Mouse (Mus musculus) neutrophil, adult 65 days (primary cell): Measurements from ENCODE around the gene Apol6. TPM values are rescaled to one million over a fixed set of nuclear protein-coding genes. Genes with fewer than 3 reads are reported as not detected.

Experiments
- total RNA-seq: library from RNA; stranded (reverse); gene quantifications from 2 replicates; pipeline ENCODE4 v1.2.4, GENCODE M21; 2023

Gene Apol6
- total RNA-seq, result not detected in 2 replicates

DNA sequence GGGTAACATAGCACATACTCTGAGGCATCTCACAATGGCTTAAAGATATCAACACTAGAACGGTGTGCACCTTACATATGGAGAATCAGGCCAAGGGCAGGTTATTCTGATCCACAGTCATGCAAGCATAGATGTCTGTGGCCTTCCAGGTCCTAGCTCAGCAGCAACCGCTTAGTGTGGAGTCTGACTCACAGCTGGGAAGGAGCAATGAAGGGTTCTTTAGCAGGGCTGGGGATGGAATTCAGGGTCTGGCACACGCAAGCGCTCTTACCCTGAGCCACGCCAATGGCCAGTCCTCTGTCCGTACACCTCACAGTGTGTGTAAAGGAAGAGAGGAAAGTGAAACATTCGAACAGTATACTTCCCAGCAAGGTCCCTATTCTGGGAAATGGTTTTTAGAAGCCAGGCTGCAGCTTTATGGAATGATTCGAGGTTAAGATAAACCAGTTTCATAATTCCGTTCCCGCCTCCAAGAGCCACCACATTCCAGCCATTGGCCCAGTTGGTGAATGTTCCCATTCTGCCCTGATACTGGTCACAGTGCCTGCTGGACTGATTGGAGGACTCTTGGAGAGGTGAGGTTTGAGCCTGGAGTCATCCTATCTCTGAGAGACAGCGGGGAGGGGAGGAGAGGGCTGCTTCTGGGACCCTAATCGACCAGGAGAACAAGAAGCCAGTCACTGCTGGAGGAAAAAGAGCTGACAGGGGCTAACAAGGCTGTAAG, at the start of gene Apol6:
Gene Apol6, plus strand, starts transcription at position 133 of the 724 bp plus-strand sequence.

DNA sequence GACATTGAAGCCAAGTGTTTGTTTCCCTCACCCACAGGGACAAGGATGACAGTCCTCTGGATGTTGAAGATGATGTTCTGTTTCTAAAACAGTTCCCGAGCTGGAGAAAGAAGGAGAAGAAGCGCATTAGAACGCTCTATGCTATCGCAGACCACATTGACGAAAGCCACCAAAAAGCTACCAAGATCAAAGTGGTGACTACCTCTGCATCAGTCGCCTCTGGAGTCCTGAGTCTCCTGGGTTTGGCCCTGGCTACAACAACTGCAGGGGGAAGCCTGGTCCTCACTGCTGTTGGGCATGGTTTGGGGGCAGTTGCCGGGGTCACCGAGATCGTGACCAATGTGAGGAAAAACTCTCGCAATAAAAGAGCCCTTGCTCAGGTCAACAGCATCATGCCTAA, 6.0 kb downstream of the Apol6 start, which contains the start of gene Mb:
Gene Mb, minus strand, starts transcription at position 101 of the 400 bp plus-strand sequence.

Other genes with a start within 250 kb of the Apol6 start
- 1.3 and 1.7 TPM in 2 replicates for gene Zfp251, start 173.3 kb upstream of the Apol6 start, total RNA-seq
- gene Zfp7, start 165.5 kb upstream of the Apol6 start, total RNA-seq, result 1.4 and 1.5 TPM in 2 replicates
- not detected in 2 replicates for gene Gm49527, start 165.4 kb upstream of the Apol6 start, total RNA-seq
- gene Zfp647, start 119.3 kb upstream of the Apol6 start, total RNA-seq, result 0.48 and 0.76 TPM in 2 replicates
- 11.5 and 17.1 TPM in 2 replicates for gene 1110038F14Rik, start 96.2 kb upstream of the Apol6 start, total RNA-seq
- not detected in 2 replicates for gene Mb, start 5.9 kb downstream of the Apol6 start, total RNA-seq